14 mouse cellular contexts compared by ENCODE assay signal in genomic region chr6:49750544-49750943, GRCm38 (mm10).
"Had no signal": no experiment of that assay in that cellular context is flagged by ENCODE, and none has a peak within 500 bp of the region (broad histone marks: within the 10 kb centered on the region; RNA-seq: fewer than 3 reads in every experiment).

No protein-coding gene starts in this region.

- H3K4me1 ChIP-seq: limb, embryonic 12.5 days; liver, embryonic 13.5 days; midbrain, embryonic 12.5 days; neural tube, embryonic 15.5 days had no signal

- H3K27ac ChIP-seq: limb, embryonic 12.5 days; liver, embryonic 13.5 days; macrophage; midbrain, embryonic 12.5 days; neural tube, embryonic 15.5 days had no signal

- H3K4me2 ChIP-seq: limb, embryonic 12.5 days; liver, embryonic 13.5 days; midbrain, embryonic 12.5 days; neural tube, embryonic 15.5 days had no signal

- H3K4me3 ChIP-seq: limb, embryonic 12.5 days; liver, embryonic 13.5 days; midbrain, embryonic 12.5 days; myocyte; neural tube, embryonic 15.5 days had no signal

- H3K9ac ChIP-seq: limb, embryonic 12.5 days; liver, embryonic 13.5 days; liver, postnatal 0 days; midbrain, embryonic 12.5 days; neural tube, embryonic 15.5 days had no signal

- H3K9me3 ChIP-seq: limb, embryonic 12.5 days; liver, embryonic 13.5 days; midbrain, embryonic 12.5 days; neural tube, embryonic 15.5 days had no signal

- H3K36me3 ChIP-seq: limb, embryonic 12.5 days; liver, embryonic 13.5 days; midbrain, embryonic 12.5 days; neural tube, embryonic 15.5 days had no signal

- DNase-seq: kidney, adult 8-10 months; kidney, postnatal 10 days; liver; liver, embryonic 13.5 days; liver, postnatal 0 days; right cerebral cortex, adult 18-20 months; right cerebral cortex, postnatal 25 days; thymus, postnatal 14 days had no signal

- ATAC-seq: intestine, embryonic 16.5 days; liver, postnatal 0 days had no signal

- H3K27me3 ChIP-seq: limb, embryonic 12.5 days; liver, embryonic 13.5 days; midbrain, embryonic 12.5 days; neural tube, embryonic 15.5 days had no signal
